Comparison of ENCODE assay signal across 16 mouse cellular contexts in genomic region chr9:112595731-112596130, GRCm38 (mm10).
DNase-seq lines count a peak whose midpoint lies in the region.
"Had no signal": no experiment of that assay in that cellular context is flagged by ENCODE, and none has a peak within 500 bp of the region (broad histone marks: within the 10 kb centered on the region; RNA-seq: fewer than 3 reads in every experiment).

No protein-coding gene starts in this region.

- peak; percentile 46 for DNase-seq in cerebellum, adult 11-12 months
- no peak for DNase-seq in cerebellum, postnatal 14 days
- DNase-seq in layer of hippocampus, adult 11-12 months (ENCODE audit: low spot score) = peak; percentile 21
- DNase-seq in layer of hippocampus, adult 9-10 months (ENCODE audit: low spot score) = no peak
- peak; percentile 88 for DNase-seq in brain, adult 2 months (ENCODE audit: low read depth, low spot score)
- peak; percentile 63 for DNase-seq in cerebellum, adult 9-11 months
- DNase-seq in adrenal gland, adult 8-10 months = no peak
- DNase-seq: adrenal gland, postnatal 36 days; gastrocnemius, postnatal 25 days; heart, adult 11 months; kidney, adult 11 months; kidney, postnatal 25 days; lung, embryonic 14.5 days; right cerebral cortex, adult 18-20 months; right cerebral cortex, postnatal 4 days; thymus, postnatal 4 days had no signal

Comparison
In these comparisons a context has a peak if more than half of its experiments do, and no peak if none do; other contexts are left out.
1. DNase-seq: peak in cerebellum, adult 11-12 months (single experiment), layer of hippocampus, adult 11-12 months (single experiment), brain, adult 2 months (single experiment) and cerebellum, adult 9-11 months (single experiment); none in cerebellum, postnatal 14 days (0 of 2), layer of hippocampus, adult 9-10 months (single experiment) and adrenal gland, adult 8-10 months (single experiment).